Mouse (Mus musculus): Measurements from ENCODE around the gene Gpld1. TPM values are rescaled to one million over a fixed set of nuclear protein-coding genes. Genes with fewer than 3 reads are reported as not detected.

Gene Gpld1
- under 1 TPM; 0.40 to 0.54 TPM for total RNA-seq (2021)
- long read RNA-seq, experiment 1, partial matches to known transcripts: 0 of 3 reads
- long read RNA-seq, experiment 1, other reads (novel, unspliced or antisense): 3 of 3 reads
- long read RNA-seq, experiment 2, partial matches to known transcripts: 0 of 1 reads
- long read RNA-seq, experiment 2, other reads (novel, unspliced or antisense): 1 of 1 reads

DNA sequence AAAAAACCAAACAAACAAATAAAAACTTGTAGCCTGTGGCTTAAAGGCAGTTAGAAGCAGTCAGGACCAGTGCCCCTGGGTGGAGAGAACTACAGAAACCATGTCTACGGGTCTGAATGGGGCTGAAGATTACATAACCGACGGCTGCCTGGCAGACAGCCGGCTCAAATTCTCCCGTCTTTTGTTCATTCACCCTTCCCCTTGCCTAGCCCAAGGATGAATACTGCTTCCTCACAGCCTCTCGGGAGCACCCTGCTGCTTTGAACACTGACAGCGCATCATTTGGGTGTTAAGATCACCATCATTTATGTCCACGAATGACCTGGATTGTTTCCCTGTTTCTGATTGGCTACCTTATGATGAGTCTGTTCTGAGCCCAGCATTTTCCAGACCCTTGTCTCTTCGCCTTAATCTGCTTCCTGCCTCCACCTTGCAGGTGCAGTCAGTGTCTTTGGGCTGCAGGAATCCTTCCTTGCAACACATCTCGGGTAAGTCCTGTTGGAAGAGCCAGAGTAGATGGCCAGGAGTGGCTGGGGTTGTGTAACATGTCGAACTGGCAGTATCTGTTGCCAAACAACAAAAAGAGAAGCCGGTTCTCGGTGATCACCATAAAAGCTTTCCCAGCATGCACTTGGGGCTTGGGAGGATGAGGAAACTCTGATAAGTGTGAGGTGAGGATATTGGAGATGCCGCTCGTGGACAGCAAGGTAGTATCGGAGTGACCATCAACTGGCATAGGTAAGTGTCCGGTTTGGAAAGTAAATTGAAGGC, at the start of gene Gpld1:
Gpld1 (plus strand) TSS at position 641 of the 771 bp plus-strand sequence.
- no peak for DNase-seq

DNA sequence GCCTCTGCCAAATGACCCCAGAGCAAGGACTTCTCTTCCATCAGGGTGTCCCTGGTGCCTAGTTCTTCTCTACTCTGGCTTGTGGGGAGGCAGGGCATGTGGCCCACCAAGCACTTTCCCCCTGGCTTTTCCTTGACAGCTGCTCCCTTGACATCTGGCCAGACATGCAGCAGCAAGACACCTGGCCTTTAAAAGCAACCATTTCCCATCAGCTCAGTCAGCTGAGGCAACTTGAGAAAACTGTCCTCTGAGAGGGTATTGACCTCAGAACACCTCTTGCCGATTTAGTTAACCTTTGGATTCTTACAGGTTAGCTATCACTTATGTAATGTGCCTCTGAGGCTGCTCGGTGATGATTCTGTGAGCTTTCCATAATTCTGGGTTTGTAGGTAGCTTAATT, 49.1 kb upstream of the Gpld1 start:
- no peak for DNase-seq

DNA sequence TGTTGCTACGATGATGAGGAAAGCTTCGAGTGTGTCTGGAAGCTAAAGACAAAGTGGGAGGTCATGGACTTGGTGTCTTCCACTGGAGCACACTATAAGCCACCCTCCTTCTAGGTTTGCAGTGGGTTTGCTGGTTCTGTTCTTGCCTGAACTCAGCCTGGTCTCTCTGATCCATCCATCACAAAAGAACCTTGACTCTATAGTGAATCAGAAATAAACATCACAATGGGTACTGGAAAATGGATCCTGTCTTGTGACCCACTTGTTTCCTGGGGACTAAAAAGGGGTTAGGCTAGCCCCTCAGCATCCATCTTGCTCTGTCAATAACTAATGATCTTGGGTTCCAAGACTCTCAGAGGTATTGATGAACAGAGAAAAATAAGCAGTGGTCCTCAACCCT, 41.0 kb upstream of the Gpld1 start:
- no peak for DNase-seq

DNA sequence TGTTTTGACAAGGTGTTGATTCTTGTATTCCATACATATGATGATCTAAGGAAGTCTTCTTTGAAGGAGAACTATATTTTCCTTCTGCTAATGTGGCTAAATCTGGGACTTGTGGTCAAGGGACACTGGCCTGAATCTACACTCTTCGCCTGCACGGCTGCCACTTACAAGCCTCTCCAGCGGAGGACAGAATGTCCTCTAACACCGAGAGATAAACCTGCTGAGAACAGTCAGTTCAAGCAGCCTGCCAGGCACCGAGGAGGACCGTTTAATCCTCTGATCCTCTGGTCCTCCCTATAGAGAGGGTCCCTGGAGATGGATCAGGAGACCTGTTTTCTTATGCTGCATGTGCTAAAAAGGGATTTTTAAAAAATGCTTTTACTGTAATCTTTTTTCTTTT, 39.5 kb upstream of the Gpld1 start:
- DNase-seq: no peak

DNA sequence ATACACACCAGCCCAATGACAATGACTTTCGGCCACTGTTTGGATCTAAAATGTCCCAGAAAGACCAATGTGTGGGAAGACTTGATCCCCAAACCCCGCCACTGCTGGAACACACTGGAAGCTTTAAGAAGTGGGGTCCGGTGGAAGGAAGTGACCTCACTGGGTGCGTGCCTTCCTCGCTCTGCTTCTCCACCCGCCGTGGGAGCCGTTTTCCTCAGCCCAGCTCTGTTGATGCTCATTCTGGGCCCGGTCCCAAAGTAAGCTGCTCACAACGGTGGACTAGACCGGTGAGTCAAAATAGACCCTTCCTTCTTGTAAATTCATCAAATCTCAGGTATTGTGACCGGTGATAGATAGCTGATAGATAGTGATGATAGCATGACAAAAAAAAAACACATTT, 37.5 kb upstream of the Gpld1 start:
- no peak for DNase-seq

GRCm38 (mm10) chr13:24906831-24907570, 36.0 kb upstream of the Gpld1 start:
- DNase-seq: no peak

DNA sequence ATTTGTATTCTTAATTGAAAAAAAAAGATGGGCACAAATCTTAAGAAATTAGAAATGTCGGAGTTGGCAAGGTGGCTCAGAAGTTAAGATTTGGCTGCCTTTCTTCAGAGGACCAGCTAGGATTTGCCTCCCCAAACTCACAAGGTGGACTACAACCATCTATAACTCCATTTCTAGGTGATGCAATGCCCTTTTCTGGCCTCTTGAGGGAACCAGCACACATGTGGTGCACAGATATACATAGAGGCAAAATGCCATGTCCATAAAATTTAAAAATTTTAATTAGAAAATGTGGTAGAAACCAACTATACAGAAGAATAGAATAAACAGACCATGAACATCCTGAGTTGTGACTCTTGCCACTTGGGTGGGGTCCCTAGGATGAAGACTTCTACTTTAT, 33.8 kb upstream of the Gpld1 start:
- DNase-seq: no peak

- DNase-seq: no peak
These were observed 29.4 kb upstream of the Gpld1 start for GRCm38 (mm10) chr13:24913576-24913975.

DNA sequence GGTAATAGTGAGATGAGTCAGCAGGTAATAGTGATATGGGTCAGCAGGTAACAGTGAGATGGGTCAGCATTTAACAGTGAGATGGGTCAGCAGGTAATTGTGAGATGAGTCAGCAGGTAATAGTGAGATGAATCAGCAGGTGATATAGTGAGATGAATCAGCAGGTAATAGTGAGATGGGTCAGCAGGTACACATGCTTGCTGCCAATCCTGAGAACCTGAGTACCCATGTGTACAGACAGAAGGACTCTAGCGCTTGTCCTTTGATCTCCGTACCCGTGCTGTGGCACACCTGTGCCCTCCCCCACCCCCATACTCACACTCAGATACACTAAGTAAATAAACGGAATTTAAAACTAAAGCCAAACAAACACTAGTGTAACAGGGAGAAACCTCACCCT, 28.0 kb upstream of the Gpld1 start:
- no peak for DNase-seq

DNA sequence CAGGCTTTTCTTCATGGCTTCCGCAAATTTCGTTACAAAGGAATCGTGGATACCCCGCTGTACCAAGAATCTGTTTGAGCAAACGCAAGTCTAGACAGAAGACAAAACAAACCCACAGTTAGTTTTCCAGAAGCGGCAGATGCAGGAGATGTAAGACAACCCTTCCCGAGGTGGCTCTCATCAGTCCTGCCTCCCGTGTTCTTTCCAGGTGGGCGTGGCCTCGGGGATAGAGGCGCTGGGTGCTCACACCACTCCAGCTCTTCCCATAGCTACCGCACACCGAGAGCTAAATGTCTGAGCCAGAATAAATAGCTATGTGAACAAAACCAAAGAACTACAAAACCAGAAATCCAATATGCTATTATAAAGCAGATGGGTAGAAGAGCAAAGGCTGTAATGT, 27.1 kb upstream of the Gpld1 start:
- DNase-seq: no peak

- DNase-seq: peak; percentile 46
These were observed 22.5 kb upstream of the Gpld1 start for GRCm38 (mm10) chr13:24920333-24920977.

DNA sequence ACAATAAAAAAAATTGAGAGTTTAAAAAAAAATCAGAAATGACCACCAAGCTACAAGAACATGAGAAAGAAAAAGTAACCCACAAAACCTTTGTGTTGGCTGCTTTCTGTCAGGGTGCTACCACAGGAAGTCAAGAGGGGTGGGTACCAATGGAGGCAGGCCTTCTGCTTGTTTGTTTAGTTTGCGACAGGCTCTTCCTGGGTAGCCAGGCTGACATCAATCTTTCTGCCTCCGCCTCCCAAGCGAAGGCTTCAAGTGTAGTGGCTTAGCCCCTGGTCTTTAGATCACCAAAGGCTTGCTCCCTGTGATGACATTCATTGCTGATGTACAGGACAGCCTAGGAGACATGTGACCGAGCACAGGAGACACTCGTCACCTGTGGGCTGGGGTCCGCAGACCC, 21.7 kb upstream of the Gpld1 start:
- no peak for DNase-seq

DNA sequence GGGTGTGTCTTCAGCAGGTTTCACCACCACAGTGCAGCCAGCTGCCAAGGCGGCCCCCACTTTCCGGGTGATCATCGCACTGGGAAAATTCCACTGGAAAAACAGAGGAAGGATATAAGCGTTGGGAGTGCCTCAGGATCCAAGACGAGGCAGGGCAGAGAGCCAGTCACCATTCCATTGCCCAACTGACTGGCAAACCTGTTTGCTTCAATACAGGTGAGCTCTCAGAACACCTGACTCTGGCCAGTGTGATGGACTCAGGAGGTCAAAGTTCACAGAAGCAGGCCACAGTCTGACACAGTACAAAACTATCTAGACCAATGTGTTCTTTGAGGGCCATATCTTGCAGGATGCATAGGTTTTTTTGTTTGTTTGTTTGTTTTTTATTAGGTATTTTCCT, 19.0 kb upstream of the Gpld1 start:
- no peak for DNase-seq

- no peak for DNase-seq
These were observed 12.4 kb upstream of the Gpld1 start for GRCm38 (mm10) chr13:24930591-24930990.

DNA sequence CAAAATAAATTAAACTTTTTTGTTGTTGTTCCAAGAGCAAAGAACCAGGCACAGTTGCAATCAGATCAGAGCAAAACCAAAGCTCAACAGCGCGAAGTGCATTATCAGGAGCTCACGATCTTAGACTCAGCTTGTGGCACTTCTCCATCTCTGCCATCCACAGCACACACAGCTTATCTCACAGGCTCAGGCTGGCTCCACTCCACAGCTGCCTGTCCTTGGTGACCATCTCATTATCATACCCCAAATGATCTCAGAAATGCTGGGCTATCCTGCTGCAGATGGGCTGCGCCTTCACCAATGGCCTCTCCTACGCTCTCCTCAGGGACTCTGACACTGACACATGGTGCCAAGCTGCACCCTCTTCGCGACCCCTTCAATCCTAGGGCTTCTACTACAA, 9.8 kb upstream of the Gpld1 start:
- no peak for DNase-seq

- DNase-seq: no peak
These were observed 6.2 kb upstream of the Gpld1 start for GRCm38 (mm10) chr13:24936772-24937107.

GRCm38 (mm10) chr13:24937108-24937838, 5.7 kb upstream of the Gpld1 start, which contains the start of gene Aldh5a1:
Gene Aldh5a1 (minus strand): TSS chr13:24937661.
- DNase-seq: peak; percentile 78

DNA sequence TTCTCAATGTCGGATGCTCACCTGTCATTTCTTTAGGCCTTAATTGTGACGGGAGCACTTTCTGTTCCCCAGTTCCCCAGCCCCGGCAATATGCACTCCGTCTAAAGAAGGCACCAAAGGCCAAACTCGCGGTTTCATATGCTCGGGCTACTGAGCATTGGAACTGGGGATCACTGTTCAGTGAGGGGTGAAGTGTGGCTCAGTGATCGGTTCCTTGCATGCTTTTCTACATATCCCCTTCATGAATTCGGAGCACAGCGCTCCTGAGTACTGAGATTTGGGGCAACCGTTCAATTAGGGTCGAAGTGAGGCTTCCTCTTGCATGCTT, 5.1 kb upstream of the Gpld1 start:
- DNase-seq: no peak

DNA sequence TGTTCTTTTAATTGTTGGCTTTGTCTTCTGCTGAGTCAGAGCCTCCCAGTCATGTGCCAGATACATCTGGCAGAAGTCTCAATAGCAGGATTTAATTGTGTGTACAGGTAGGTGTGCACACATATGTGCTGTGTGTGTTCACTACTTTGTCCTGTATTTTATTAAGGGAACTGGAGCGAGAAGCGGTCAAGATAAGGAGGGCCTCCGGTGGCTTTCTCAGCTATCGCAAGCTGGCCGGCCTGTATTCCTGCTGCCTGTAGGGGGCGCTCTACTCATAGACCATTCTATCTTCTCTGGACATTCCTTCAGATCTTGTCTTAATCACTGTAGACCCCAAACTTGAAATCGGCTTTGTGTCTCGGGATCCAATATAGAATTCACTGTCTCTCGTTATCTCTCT, 4.3 kb upstream of the Gpld1 start:
- peak; percentile 74 for DNase-seq

- DNase-seq: no peak
These were observed 3.5 kb upstream of the Gpld1 start for GRCm38 (mm10) chr13:24939472-24939871.

- no peak for DNase-seq
These were observed 351 bp downstream of the Gpld1 start for GRCm38 (mm10) chr13:24943303-24943702.

GRCm38 (mm10) chr13:24945567-24945966, 2.6 kb downstream of the Gpld1 start:
- DNase-seq: no peak
